Mouse (Mus musculus): ENCODE measurements around the gene Nusap1. TPM values are rescaled to one million over a fixed set of nuclear protein-coding genes. Genes with fewer than 3 reads are reported as not detected.

Gene Nusap1
- total and polyA plus RNA-seq, 2 experiments from 2014 or later, result 7.1 to 13.3 TPM

DNA sequence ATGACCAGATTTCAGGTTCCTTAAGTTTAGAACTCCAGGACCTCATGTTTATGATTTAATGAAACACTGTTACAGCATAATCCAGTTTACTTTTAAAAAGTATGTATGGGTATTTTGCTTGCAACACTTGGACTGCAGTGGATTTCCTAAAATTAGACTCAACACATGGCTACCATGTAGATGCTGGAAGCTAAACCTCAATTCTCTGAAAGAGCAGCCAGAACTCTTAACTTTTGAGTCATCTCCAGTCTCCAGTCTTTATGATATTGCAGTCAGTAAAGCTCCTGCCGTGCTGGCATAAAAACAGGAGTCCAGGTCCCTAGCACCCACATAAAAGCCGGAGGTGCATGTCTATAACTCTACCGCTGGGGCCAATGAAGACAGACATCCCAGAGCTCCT lies 81.9 kb downstream of the Nusap1 start:
- Histone ChIP-seq H3K27me3 (ENCODE audit: insufficient read depth, low read length) (no peaks in the 10 kb centered on the region), H3K4me3 (ENCODE audit: low read length) (no peak overlapping the region), H3K9me3 (ENCODE audit: low read length) (no peaks in the 10 kb centered on the region), H3K27ac (no peak overlapping the region), H3K9ac (replicated peaks; ENCODE audit: low read length) (no peak overlapping the region), H3K4me1 (ENCODE audit: insufficient read depth, low read length) (no peaks in the 10 kb centered on the region), H3K36me3 (ENCODE audit: insufficient read depth, low read length) (peaks cover 12% of the 10 kb centered on the region; the same call in 1 of the 2 replicates), H3K4me2 (ENCODE audit: low read depth, low read length) (no peak overlapping the region)
- no peak for ATAC-seq
- no peak for TF ChIP-seq CTCF (IDR thresholded peaks at IDR 0.05; ENCODE audit: low read depth)
- 94% methylated on average over 3 of the region's 3 CpGs for WGBS
- no peak for DNase-seq (ENCODE audit: low spot score)

Other genes starting within 250 kb of the Nusap1 start
- gene Ino80, start 140.6 kb upstream of the Nusap1 start, total RNA-seq (2014; rRNA removed), result 12.3 and 13.4 TPM in 2 replicates
- 2.3 and 2.7 TPM in 2 replicates for gene Ino80, start 140.6 kb upstream of the Nusap1 start, polyA plus RNA-seq (2015; fragmentation: Nextera tagmentation; extraction: Ambion mirVana)
- gene Exd1, start 70.7 kb upstream of the Nusap1 start, total RNA-seq (2014; rRNA removed), result 0.83 and 1.2 TPM in 2 replicates
- 0.58 and 0.74 TPM in 2 replicates for gene Exd1, start 70.7 kb upstream of the Nusap1 start, polyA plus RNA-seq (2015; fragmentation: Nextera tagmentation; extraction: Ambion mirVana)
- gene Chp1, start 70.6 kb upstream of the Nusap1 start, total RNA-seq (2014; rRNA removed), result 49.2 and 54.8 TPM in 2 replicates
- gene Chp1, start 70.6 kb upstream of the Nusap1 start, polyA plus RNA-seq (2015; fragmentation: Nextera tagmentation; extraction: Ambion mirVana), result 51.4 and 52.4 TPM in 2 replicates
- gene Oip5, start 171 bp downstream of the Nusap1 start, total RNA-seq (2014; rRNA removed), result 5.8 and 6.2 TPM in 2 replicates
- gene Oip5, start 171 bp downstream of the Nusap1 start, polyA plus RNA-seq (2015; fragmentation: Nextera tagmentation; extraction: Ambion mirVana), result 6.0 and 6.4 TPM in 2 replicates
- 16.3 and 18.2 TPM in 2 replicates for gene Ndufaf1, start 44.5 kb downstream of the Nusap1 start, total RNA-seq (2014; rRNA removed)
- 45.5 and 50.2 TPM in 2 replicates for gene Ndufaf1, start 44.5 kb downstream of the Nusap1 start, polyA plus RNA-seq (2015; fragmentation: Nextera tagmentation; extraction: Ambion mirVana)
- 17.4 and 19.8 TPM in 2 replicates for gene Rtf1, start 56.8 kb downstream of the Nusap1 start, total RNA-seq (2014; rRNA removed)
- gene Rtf1, start 56.8 kb downstream of the Nusap1 start, polyA plus RNA-seq (2015; fragmentation: Nextera tagmentation; extraction: Ambion mirVana), result 58.9 and 64.9 TPM in 2 replicates
- 5.8 and 8.5 TPM in 2 replicates for gene Itpka, start 124.0 kb downstream of the Nusap1 start, total RNA-seq (2014; rRNA removed)
- gene Itpka, start 124.0 kb downstream of the Nusap1 start, polyA plus RNA-seq (2015; fragmentation: Nextera tagmentation; extraction: Ambion mirVana), result 3.3 and 3.5 TPM in 2 replicates
- gene Ltk, start 142.1 kb downstream of the Nusap1 start, total RNA-seq (2014; rRNA removed), result 5.8 and 8.5 TPM in 2 replicates
- gene Ltk, start 142.1 kb downstream of the Nusap1 start, polyA plus RNA-seq (2015; fragmentation: Nextera tagmentation; extraction: Ambion mirVana), result 2.0 TPM in 2 replicates
- gene Rpap1, start 169.2 kb downstream of the Nusap1 start, total RNA-seq (2014; rRNA removed), result 19.6 and 22.5 TPM in 2 replicates
- gene Rpap1, start 169.2 kb downstream of the Nusap1 start, polyA plus RNA-seq (2015; fragmentation: Nextera tagmentation; extraction: Ambion mirVana), result 11.2 and 11.9 TPM in 2 replicates
- gene Tyro3, start 179.4 kb downstream of the Nusap1 start, total RNA-seq (2014; rRNA removed), result 85.8 and 98.9 TPM in 2 replicates
- 26.5 and 26.6 TPM in 2 replicates for gene Tyro3, start 179.4 kb downstream of the Nusap1 start, polyA plus RNA-seq (2015; fragmentation: Nextera tagmentation; extraction: Ambion mirVana)